Mouse (Mus musculus) limb, embryonic 15.5 days (tissue): ENCODE measurements around the gene Nsun4. TPM values are rescaled to one million over a fixed set of nuclear protein-coding genes. Genes with fewer than 3 reads are reported as not detected.

Experiments
- ATAC-seq: fragments of 200-750 bp; cut with Nextera tagmentation; 2 replicates; pipeline ENCODE4 v1.8.0; 2017; ENCODE audit warnings: low read depth, moderate TSS enrichment; ENCODE audit not compliant: insufficient number of reproducible peaks, low FRiP score, low TSS enrichment
- H3K27ac ChIP-seq: fragments of 300-500 bp; sonication (generic); 2 replicates; pipeline ENCODE4 v1.5.1; 2015; ENCODE audit warnings: moderate library complexity, mild to moderate bottlenecking, inconsistent platforms
- H3K27me3 ChIP-seq: fragments of 300-500 bp; sonication (generic); 2 replicates; pipeline ENCODE4 v1.6.1; 2015; ENCODE audit warnings: inconsistent platforms
- H3K36me3 ChIP-seq: fragments of 300-500 bp; sonication (generic); 2 replicates; pipeline ENCODE4 v1.6.1; 2015; ENCODE audit warnings: inconsistent platforms
- H3K4me1 ChIP-seq: fragments of 300-500 bp; sonication (generic); 2 replicates; pipeline ENCODE4 v1.6.1; 2015; ENCODE audit warnings: inconsistent platforms
- H3K4me2 ChIP-seq: fragments of 300-500 bp; sonication (generic); 2 replicates; pipeline ENCODE4 v1.6.1; 2015; ENCODE audit warnings: mild to moderate bottlenecking, inconsistent platforms
- H3K4me3 ChIP-seq: fragments of 300-500 bp; sonication (generic); 2 replicates; pipeline ENCODE4 v1.5.1; 2015; ENCODE audit warnings: mild to moderate bottlenecking, inconsistent platforms
- H3K9ac ChIP-seq: fragments of 300-500 bp; sonication (generic); 2 replicates; pipeline ENCODE4 v1.6.1; 2015; ENCODE audit warnings: inconsistent platforms
- H3K9me3 ChIP-seq: fragments of 300-500 bp; sonication (generic); 2 replicates; pipeline ENCODE4 v1.6.1; 2016; ENCODE audit warnings: inconsistent platforms
- WGBS: fragments of 180-500 bp; shearing (Covaris S2); methylation state at CpG from one replicate; pipeline ENCODE4 v1.1.7; 2015; 5-methylcytosine and 5-hydroxymethylcytosine counted together
- polyA plus RNA-seq: library from polyadenylated mRNA; unstranded; fragments of >200 nt; fragmentation: Nextera tagmentation; extraction: Ambion mirVana; gene quantifications from 2 replicates; pipeline ENCODE4 v1.2.1, GENCODE M21; 2015

Nsun4 gene
- polyA plus RNA-seq, 1 experiment from 2014 or later: 16.1 TPM

- Histone ChIP-seq H3K36me3 (peaks cover 24% of the 10 kb centered on the region), H3K4me3 (no peak overlapping the region), H3K4me2 (no peak overlapping the region; the same call in 1 of the 2 replicates), H3K4me1 (peaks cover 26% of the 10 kb centered on the region), H3K9me3 (no peaks in the 10 kb centered on the region), H3K27ac (no peak overlapping the region), H3K27me3 (no peaks in the 10 kb centered on the region), H3K9ac (no peak overlapping the region)
- ATAC-seq: no peak
- 47% methylated on average over 4 of the region's 4 CpGs for WGBS
Measured at GRCm38 (mm10) chr4:116073146-116073545, 19.5 kb upstream of the Nsun4 start.

GRCm38 (mm10) chr4:116070116-116070515, 16.4 kb upstream of the Nsun4 start:
- no peak overlapping the region for H3K27ac ChIP-seq
- no peaks in the 10 kb centered on the region for H3K27me3 ChIP-seq
- no peak for ATAC-seq
- H3K4me2 ChIP-seq: no peak overlapping the region
- peaks cover 13% of the 10 kb centered on the region for H3K4me1 ChIP-seq
- no peak overlapping the region for H3K9ac ChIP-seq
- H3K4me3 ChIP-seq: no peak overlapping the region
- peaks cover 47% of the 10 kb centered on the region for H3K36me3 ChIP-seq
- no peaks in the 10 kb centered on the region for H3K9me3 ChIP-seq
- WGBS: 61% methylated on average over 6 of the region's 6 CpGs

- Histone ChIP-seq H3K36me3 (peaks cover 30% of the 10 kb centered on the region), H3K9me3 (no peaks in the 10 kb centered on the region), H3K4me3 (no peak overlapping the region), H3K4me2 (no peak overlapping the region), H3K27ac (no peak overlapping the region), H3K4me1 (no peaks in the 10 kb centered on the region), H3K27me3 (no peaks in the 10 kb centered on the region), H3K9ac (no peak overlapping the region)
- ATAC-seq: no peak
- WGBS: 61% methylated on average over 1 of the region's 1 CpGs
Measured at GRCm38 (mm10) chr4:116063855-116064254, 10.2 kb upstream of the Nsun4 start.

- ATAC-seq: no peak
- Histone ChIP-seq H3K9ac (no peak overlapping the region), H3K4me2 (no peak overlapping the region), H3K36me3 (no peaks in the 10 kb centered on the region), H3K9me3 (no peaks in the 10 kb centered on the region), H3K4me3 (no peak overlapping the region), H3K27ac (no peak overlapping the region), H3K4me1 (no peaks in the 10 kb centered on the region), H3K27me3 (no peaks in the 10 kb centered on the region)
- WGBS: 70% methylated on average over 5 of the region's 5 CpGs
Measured at GRCm38 (mm10) chr4:116059012-116059726, 5.5 kb upstream of the Nsun4 start.

- Histone ChIP-seq H3K9ac (no peak overlapping the region), H3K36me3 (no peaks in the 10 kb centered on the region), H3K4me2 (no peak overlapping the region), H3K9me3 (no peaks in the 10 kb centered on the region), H3K4me3 (no peak overlapping the region), H3K27ac (no peak overlapping the region), H3K27me3 (no peaks in the 10 kb centered on the region), H3K4me1 (peaks cover 8% of the 10 kb centered on the region)
- ATAC-seq: no peak
- 0% methylated on average over 1 of the region's 1 CpGs for WGBS
Measured at GRCm38 (mm10) chr4:116057559-116057958, 3.9 kb upstream of the Nsun4 start.

GRCm38 (mm10) chr4:116052526-116053293, 966 bp downstream of the Nsun4 start:
- WGBS: 9% methylated on average over 22 of the region's 22 CpGs
- H3K9me3 ChIP-seq: no peaks in the 10 kb centered on the region
- peak overlapping the region; percentile 95 for H3K27ac ChIP-seq
- H3K27me3 ChIP-seq: no peaks in the 10 kb centered on the region
- no peak for ATAC-seq
- peak overlapping the region; percentile 56 for H3K9ac ChIP-seq
- peak overlapping the region; percentile 65 for H3K4me3 ChIP-seq
- peak overlapping the region; percentile 83 for H3K4me2 ChIP-seq
- H3K4me1 ChIP-seq: peaks cover 12% of the 10 kb centered on the region
- H3K36me3 ChIP-seq: 0 out of 2 replicates have a peak, but pooled peaks cover 7% of the 10 kb centered on the region

- Histone ChIP-seq H3K4me1 (peaks cover 12% of the 10 kb centered on the region), H3K9ac (no peak overlapping the region), H3K36me3 (0 out of 2 replicates have a peak, but pooled peaks cover 9% of the 10 kb centered on the region), H3K9me3 (no peaks in the 10 kb centered on the region), H3K27me3 (no peaks in the 10 kb centered on the region), H3K4me3 (no peak overlapping the region), H3K27ac (no peak overlapping the region), H3K4me2 (no peak overlapping the region)
- no peak for ATAC-seq
- 71% methylated on average over 3 of the region's 3 CpGs for WGBS
Measured at GRCm38 (mm10) chr4:116049211-116049610, 4.5 kb downstream of the Nsun4 start.

- H3K27ac ChIP-seq: no peak overlapping the region
- peaks cover 10% of the 10 kb centered on the region for H3K4me1 ChIP-seq
- 72% methylated on average over 7 of the region's 7 CpGs for WGBS
- H3K9me3 ChIP-seq: no peaks in the 10 kb centered on the region
- no peak for ATAC-seq
- H3K27me3 ChIP-seq: no peaks in the 10 kb centered on the region
- H3K4me3 ChIP-seq: no peak overlapping the region
- no peak overlapping the region for H3K4me2 ChIP-seq
- peaks cover 12% of the 10 kb centered on the region; the same call in 1 of the 2 replicates for H3K36me3 ChIP-seq
- H3K9ac ChIP-seq: no peak overlapping the region
Measured at GRCm38 (mm10) chr4:116048130-116048920, 5.4 kb downstream of the Nsun4 start.

GRCm38 (mm10) chr4:116047681-116048080, 6.0 kb downstream of the Nsun4 start:
- WGBS: 95% methylated on average over 1 of the region's 1 CpGs
- ATAC-seq: no peak
- Histone ChIP-seq H3K4me3 (no peak overlapping the region), H3K36me3 (peaks cover 16% of the 10 kb centered on the region), H3K27me3 (no peaks in the 10 kb centered on the region), H3K9ac (no peak overlapping the region), H3K4me1 (peaks cover 5% of the 10 kb centered on the region), H3K4me2 (no peak overlapping the region), H3K27ac (no peak overlapping the region), H3K9me3 (no peaks in the 10 kb centered on the region)

GRCm38 (mm10) chr4:116046604-116047003, 7.1 kb downstream of the Nsun4 start:
- ATAC-seq: no peak
- 99% methylated on average over 2 of the region's 2 CpGs for WGBS
- no peak overlapping the region for H3K27ac ChIP-seq

GRCm38 (mm10) chr4:116042186-116042585, 11.5 kb downstream of the Nsun4 start:
- no peak overlapping the region for H3K9ac ChIP-seq
- peaks cover 23% of the 10 kb centered on the region for H3K36me3 ChIP-seq
- H3K4me1 ChIP-seq: no peaks in the 10 kb centered on the region
- 71% methylated on average over 3 of the region's 3 CpGs for WGBS
- no peak overlapping the region for H3K27ac ChIP-seq
- no peak overlapping the region for H3K4me3 ChIP-seq
- H3K4me2 ChIP-seq: no peak overlapping the region
- ATAC-seq: no peak
- H3K27me3 ChIP-seq: no peaks in the 10 kb centered on the region
- H3K9me3 ChIP-seq: no peaks in the 10 kb centered on the region

More at GRCm38 (mm10) chr4:116046604-116047003, 7.1 kb downstream of the Nsun4 start:
- H3K36me3 ChIP-seq: peaks cover 25% of the 10 kb centered on the region
- no peak overlapping the region for H3K4me3 ChIP-seq
- no peak overlapping the region for H3K4me2 ChIP-seq
- no peaks in the 10 kb centered on the region for H3K4me1 ChIP-seq
- no peak overlapping the region for H3K9ac ChIP-seq
- H3K27me3 ChIP-seq: no peaks in the 10 kb centered on the region
- no peaks in the 10 kb centered on the region for H3K9me3 ChIP-seq
